27 mouse cellular contexts compared by ENCODE assay signal in genomic region chr1:84780630-84781029, GRCm38 (mm10).
"Had no signal": no experiment of that assay in that cellular context is flagged by ENCODE, and none has a peak within 500 bp of the region (broad histone marks: within the 10 kb centered on the region; RNA-seq: fewer than 3 reads in every experiment).

No protein-coding gene starts in this region.

- H3K4me1 ChIP-seq: hindbrain, embryonic 10.5 days; hindbrain, embryonic 12.5 days; intestine, embryonic 15.5 days; limb, embryonic 13.5 days; limb, embryonic 15.5 days; liver, embryonic 12.5 days had no signal

- H3K27me3 ChIP-seq: hindbrain, embryonic 12.5 days; intestine, embryonic 15.5 days; limb, embryonic 13.5 days; limb, embryonic 15.5 days; liver, embryonic 12.5 days had no signal

- DNase-seq: gastrocnemius, adult 2 months; gastrocnemius, postnatal 10 days; gastrocnemius, postnatal 36 days; heart, adult 11 months; heart, adult 2 months; heart, postnatal 10 days; heart, postnatal 4 days; kidney, adult 18-20 months; kidney, adult 8-10 months; kidney, postnatal 10 days; kidney, postnatal 25 days; kidney, postnatal 4 days; layer of hippocampus, adult 9-11 months; left cerebral cortex, postnatal 4 days had no signal

- H3K4me2 ChIP-seq: heart, embryonic 11.5 days; hindbrain, embryonic 12.5 days; hindbrain, embryonic 14.5 days; intestine, embryonic 15.5 days; limb, embryonic 13.5 days; limb, embryonic 15.5 days; liver, embryonic 12.5 days had no signal

- H3K27ac ChIP-seq: gastrocnemius, adult 2 months; heart, adult 2 months; hindbrain, embryonic 10.5 days; hindbrain, embryonic 12.5 days; hindbrain, embryonic 14.5 days; intestine, embryonic 15.5 days; layer of hippocampus, adult 2 months; left cerebral cortex, adult 2 months; limb, embryonic 13.5 days; limb, embryonic 15.5 days; liver, embryonic 12.5 days; liver, embryonic 14.5 days had no signal

- ATAC-seq: hindbrain, embryonic 16.5 days; intestine, embryonic 15.5 days; intestine, postnatal 0 days; liver, embryonic 12.5 days had no signal

- H3K9me3 ChIP-seq: hindbrain, embryonic 10.5 days; hindbrain, embryonic 12.5 days; intestine, embryonic 15.5 days; limb, embryonic 13.5 days; limb, embryonic 15.5 days; liver, embryonic 12.5 days had no signal

- H3K9ac ChIP-seq: hindbrain, embryonic 12.5 days; hindbrain, embryonic 14.5 days; intestine, embryonic 15.5 days; limb, embryonic 13.5 days; limb, embryonic 15.5 days; liver, embryonic 12.5 days; liver, embryonic 14.5 days had no signal

- H3K4me3 ChIP-seq: gastrocnemius, adult 2 months; heart, adult 2 months; hindbrain, embryonic 10.5 days; hindbrain, embryonic 12.5 days; intestine, embryonic 15.5 days; layer of hippocampus, adult 2 months; left cerebral cortex, adult 2 months; limb, embryonic 13.5 days; limb, embryonic 15.5 days; liver, embryonic 12.5 days had no signal
